Mouse (Mus musculus): ENCODE measurements around the gene Rpl18a.

DNA sequence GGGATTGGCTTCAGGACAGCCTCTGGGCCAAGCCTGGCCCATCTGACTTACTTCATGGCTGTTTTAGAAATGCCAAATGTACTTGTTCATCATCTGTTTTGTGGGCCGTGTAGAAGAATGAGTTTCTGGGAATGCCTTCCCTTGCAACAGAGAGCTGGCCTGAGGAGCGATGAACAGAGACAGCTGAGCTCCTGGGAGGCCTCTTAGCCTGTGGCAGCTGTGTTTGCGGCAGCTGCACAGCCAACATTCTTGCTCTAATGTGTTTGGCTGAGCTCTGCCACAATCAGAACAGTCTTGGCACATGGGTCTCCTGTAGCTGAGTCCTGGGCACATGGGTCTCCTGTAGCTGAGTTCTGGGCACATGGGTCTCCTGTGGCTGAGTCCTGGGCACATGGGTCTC is 30.9 kb upstream of the Rpl18a start:
- TF ChIP-seq CTCF (IDR thresholded peaks at IDR 0.05; ENCODE audit: low read depth, low read length) (no peak), POLR2A (IDR thresholded peaks at IDR 0.05; ENCODE audit: extremely low read depth, insufficient read depth, low read length) (no peak)
